Mouse (Mus musculus): ENCODE results near the gene C130026I21Rik.
"Not testable (repeated sequence)": the region's sequence is repeated elsewhere in the genome, so short reads cannot be mapped to it uniquely, and the experiment has no call there.

The C130026I21Rik gene

DNA sequence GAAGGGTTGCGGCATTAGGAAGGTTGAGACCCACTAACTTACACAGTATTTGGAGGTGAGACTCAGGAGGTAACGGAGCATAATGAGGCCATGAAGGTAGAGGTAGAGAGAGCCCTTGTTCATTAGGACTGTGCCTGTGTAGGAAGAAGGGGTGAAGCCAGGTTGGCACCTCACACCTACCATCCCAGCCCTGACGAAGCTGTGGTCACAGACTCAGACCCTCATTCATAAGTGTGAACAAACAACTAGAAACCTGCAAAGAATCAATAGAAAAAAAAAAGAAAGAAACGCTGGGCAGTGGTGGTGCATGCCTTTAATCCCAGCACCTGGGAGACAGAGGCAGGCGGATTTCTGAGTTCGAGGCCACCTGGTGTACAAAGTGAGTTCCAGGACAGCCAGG lies 152.0 kb downstream of the C130026I21Rik start:
- DNase-seq = not testable (repeated sequence)

DNA sequence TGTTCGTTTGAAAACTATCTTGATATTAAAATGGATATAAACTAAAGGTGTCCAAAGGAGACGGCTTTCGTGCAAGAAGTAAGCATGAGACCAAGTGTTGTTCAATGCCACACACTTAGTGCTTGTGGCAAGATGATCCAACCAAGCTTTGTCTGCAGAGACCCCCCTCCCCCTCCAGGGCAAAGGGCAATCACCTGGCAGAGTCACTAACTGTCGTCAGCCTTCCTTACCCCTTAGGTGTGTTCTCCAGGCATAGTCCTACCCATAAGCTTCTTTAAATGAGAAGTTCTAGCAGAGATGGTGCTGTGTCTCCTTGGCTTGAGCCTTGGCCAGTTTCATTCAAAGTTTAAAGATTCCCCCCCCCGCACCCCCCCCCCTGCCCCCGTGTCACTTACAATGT lies 152.8 kb downstream of the C130026I21Rik start:
- DNase-seq = not testable (repeated sequence)

DNA sequence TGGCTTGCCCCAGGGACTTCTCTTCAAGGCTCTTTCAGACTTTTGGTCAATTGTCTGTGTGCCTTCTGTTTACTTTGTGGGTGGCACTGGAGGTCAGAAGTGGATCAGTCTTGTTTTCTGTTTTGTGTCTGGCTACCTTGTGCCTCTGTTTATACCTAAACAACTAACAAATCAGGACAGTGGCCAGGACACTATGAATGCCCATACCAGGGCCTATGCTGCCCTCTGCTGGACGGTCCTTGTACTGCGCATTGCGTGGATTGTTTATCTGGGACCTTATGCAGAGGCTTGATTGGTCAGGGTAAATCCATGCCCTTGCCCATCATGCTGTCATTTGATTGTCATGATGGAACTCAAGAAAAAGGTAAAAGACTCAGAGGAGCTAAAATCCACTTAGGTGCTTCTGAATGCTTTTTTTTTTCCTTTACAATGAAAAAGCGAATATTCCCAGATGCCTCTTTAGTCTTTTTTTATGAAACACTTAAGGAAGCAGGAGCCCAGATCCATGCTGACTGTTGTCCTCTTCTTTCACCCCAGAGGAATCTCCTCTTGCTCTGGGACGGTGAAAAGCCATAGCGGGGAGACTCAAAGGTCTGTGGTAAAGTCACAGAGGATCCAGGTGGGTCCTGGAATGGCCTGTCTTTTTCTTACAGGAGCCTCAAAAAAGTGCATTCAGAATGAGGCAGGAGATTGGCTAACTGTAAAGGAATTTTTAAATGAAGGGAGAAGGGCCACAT lies 155.5 kb downstream of the C130026I21Rik start:
- not testable (repeated sequence) for DNase-seq

DNA sequence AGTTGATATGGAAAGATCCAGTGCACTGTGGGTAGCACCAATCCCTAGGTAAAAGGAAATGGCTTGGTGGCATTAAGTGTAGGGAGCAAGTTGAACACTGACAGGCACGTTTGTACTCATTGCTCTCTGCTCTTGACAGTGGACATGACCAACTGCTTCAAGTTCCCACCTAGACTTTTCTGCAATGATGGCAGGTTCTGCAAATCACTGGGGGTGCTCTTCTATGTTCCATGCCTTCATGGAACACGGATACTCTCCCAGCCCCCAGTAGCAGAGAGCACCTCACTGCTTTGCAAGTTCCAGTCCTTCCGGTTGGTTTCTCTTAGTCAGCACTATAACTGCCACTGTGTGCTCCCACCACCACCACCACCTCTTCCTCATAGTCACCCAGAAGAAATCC lies 156.3 kb downstream of the C130026I21Rik start:
- not testable (repeated sequence) for DNase-seq

DNA sequence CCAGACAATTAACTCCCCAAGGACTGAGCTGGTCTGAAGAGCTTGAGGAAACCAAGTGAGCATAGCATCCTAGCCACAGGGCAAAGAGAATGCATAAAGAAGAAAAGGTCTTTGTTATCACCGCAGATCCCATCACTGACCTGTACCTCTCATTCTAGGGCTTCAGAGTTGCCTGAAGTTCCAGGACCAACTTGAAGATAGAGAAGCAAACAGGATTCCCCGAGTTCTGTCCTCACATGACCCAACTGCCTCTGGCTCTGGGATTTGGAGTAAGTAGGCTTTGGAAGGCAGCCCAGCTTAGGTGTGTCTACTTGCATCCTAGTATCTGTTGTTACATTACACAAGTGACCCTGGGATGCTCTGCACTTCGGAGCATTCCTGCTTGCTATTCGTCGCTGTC lies 157.5 kb downstream of the C130026I21Rik start:
- DNase-seq = not testable (repeated sequence)

- not testable (repeated sequence) for DNase-seq
Observed at GRCm38 (mm10) chr1:85112266-85112665, 158.1 kb downstream of the C130026I21Rik start.

- DNase-seq = not testable (repeated sequence)
Observed at GRCm38 (mm10) chr1:85111572-85111971, 158.8 kb downstream of the C130026I21Rik start.

DNA sequence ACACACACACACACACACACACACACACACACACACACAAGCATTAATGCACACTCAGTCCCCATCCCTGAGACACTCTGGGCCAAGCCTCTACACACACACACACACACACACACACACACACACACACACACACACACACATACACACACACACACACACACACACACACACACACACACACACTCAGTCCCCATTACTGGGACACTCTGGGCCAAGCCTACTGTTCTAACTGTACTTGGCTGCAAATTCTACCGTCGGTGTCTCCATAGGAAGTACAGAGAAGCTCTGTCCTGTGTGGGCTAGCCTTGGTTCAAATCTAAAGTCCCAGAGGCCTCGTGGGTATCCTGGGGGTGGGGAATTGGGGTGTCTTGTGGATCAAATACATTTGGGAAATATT lies 159.5 kb downstream of the C130026I21Rik start:
- not testable (repeated sequence) for DNase-seq

GRCm38 (mm10) chr1:85109753-85110152 lies 160.6 kb downstream of the C130026I21Rik start, which contains the start of gene A530032D15Rik:
TSS of gene A530032D15Rik (minus strand) at chr1:85109853.
- not testable (repeated sequence) for DNase-seq

- DNase-seq = not testable (repeated sequence)
Observed at GRCm38 (mm10) chr1:85106013-85106412, 164.4 kb downstream of the C130026I21Rik start.

DNA sequence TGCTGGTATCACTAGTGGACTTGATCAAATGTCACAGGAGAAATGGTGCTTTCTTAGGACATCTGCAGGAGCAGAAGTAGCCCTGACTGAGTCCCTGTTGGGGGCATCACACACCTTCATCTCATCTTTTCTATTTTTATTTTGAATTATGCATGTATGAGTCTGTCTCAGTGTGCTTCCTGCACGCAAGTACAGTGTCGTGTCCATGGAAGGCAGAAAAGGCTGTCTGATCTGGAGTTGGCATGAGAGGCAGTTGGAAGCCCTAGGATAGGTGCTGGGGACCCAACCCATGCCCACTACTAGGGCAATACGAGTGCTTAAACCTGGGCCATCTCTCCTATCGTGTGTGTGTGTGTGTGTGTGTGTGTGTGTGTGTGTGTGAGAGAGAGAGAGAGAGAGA lies 165.0 kb downstream of the C130026I21Rik start:
- not testable (repeated sequence) for DNase-seq

DNA sequence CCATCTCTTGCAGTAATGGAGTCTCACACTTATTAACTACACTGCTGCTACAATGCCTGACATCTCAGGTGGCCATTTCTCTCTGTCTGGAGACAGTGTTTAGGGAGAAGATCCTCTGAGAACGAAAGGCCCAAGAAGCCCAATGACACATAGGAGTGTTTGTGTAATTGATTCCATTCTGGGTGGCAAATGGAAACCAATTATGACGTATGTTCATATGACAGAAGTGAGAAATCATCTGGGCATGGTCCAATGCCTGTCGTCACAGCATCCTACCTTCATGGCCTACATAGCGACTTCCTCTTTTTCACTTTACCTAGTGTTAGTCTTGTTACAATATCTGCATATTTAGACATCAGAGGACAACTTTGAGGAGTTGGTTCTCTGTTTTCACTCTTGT lies 168.6 kb downstream of the C130026I21Rik start:
- DNase-seq = not testable (repeated sequence)

- not testable (repeated sequence) for DNase-seq
Observed at GRCm38 (mm10) chr1:85099864-85100263, 170.5 kb downstream of the C130026I21Rik start, which contains the start of gene Gm10553. TSS of gene Gm10553 (plus strand) at chr1:85100164.

DNA sequence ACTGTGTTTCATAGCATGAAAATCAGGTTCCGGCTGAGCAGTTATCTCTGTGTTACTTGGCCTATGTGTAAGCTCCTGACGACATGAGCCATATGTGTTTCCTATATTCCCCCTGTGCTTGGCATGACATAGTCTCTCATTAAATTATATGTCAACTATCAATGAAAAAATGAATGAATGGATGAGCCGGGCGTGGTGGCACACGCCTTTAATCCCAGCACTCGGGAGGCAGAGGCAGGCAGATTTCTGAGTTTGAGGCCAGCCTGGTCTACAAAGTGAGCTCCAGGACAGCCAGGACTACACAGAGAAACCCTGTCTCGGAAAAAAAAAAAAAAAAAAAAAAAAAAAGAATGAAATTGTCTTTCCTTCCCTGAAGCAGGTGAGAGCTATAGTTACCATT lies 171.3 kb downstream of the C130026I21Rik start:
- DNase-seq = not testable (repeated sequence)

DNA sequence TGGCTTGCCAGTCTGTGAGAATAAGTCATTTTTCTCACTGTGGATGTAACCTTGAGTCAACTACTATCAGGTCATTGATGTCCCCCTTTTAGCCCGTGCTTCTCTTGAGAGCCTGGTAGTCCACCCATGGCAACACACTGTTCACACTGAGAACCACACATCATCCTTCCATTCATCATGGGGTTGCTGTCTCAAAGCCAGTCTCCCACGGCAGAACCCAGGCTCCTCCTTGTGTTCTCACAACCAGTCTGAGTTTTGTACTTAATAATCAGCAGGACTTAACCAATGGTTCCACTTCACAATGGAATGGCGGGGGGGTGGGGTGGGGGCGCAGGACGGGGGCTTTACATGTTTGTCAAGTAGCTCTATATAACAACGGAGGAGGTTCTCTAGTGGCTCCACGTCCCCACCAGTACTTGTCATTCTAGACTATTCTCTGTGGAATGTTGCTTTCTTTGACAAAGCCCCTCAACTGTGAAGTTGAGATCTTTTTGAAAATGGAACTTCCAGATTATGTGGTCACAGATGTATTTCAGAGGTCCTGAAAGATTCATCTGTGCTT lies 177.3 kb downstream of the C130026I21Rik start:
- not testable (repeated sequence) for DNase-seq

- not testable (repeated sequence) for DNase-seq
Observed at GRCm38 (mm10) chr1:85092169-85092568, 178.2 kb downstream of the C130026I21Rik start.

DNA sequence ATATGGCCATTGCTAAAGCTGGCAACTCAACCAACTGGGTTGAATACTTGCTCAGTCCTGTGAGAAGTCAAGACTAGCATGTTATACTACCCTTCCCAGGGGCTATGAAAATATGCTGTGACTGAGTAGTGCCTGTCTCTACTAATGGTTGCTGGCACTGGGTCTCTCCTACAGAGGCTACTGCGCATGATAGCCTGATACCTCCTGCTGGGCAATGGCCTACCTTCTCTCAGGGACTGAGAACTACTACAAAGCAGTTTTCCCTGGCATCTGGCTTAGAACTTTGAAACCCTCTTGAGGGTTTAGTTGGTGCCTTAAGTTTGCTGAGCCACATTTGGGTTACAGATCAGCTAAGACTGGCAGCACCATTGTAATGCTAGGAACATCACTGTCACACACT lies 184.2 kb downstream of the C130026I21Rik start:
- not testable (repeated sequence) for DNase-seq

DNA sequence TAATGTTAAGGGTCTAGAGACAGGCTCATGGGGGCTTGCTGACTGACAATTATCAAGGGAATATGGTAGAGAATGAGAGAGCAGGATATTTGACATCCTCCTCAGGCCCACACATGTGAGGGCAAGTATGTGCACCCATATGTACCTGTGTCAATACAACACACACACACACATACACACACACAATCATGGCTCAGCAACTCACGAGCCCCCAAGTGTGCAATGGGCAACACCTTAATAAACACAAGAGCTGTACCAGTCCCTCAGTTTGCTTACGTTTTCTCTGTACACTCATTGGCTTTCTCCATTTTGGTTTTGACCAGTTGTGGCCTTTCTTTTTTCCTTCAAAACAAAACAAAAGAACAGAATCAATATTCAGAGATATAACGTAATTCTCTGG lies 185.6 kb downstream of the C130026I21Rik start:
- not testable (repeated sequence) for DNase-seq

- not testable (repeated sequence) for DNase-seq
Observed at GRCm38 (mm10) chr1:85073099-85073498, 197.3 kb downstream of the C130026I21Rik start.

DNA sequence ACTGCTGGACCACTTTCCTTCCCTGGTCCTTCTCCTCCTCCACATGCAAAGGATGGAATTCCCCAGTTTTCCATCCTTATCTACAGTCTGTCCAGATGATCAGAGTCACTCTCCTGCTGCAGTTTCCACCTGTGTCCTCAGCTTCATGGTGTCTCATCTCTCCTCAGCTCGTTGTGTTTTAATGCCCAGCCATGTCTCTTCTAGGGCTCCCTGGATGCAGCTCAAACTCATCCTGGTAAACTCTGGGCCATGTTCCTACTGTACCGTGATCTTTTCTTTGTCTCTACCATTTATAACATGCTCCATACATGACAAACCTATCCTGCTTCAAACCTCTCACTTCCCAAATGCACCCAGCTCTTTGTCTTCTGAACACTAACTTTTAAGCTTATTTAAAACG lies 198.7 kb downstream of the C130026I21Rik start:
- DNase-seq = not testable (repeated sequence)

- not testable (repeated sequence) for DNase-seq
Observed at GRCm38 (mm10) chr1:85035801-85036200, 234.6 kb downstream of the C130026I21Rik start.

- not testable (repeated sequence) for DNase-seq
Observed at GRCm38 (mm10) chr1:85034394-85034793, 236.0 kb downstream of the C130026I21Rik start.

DNA sequence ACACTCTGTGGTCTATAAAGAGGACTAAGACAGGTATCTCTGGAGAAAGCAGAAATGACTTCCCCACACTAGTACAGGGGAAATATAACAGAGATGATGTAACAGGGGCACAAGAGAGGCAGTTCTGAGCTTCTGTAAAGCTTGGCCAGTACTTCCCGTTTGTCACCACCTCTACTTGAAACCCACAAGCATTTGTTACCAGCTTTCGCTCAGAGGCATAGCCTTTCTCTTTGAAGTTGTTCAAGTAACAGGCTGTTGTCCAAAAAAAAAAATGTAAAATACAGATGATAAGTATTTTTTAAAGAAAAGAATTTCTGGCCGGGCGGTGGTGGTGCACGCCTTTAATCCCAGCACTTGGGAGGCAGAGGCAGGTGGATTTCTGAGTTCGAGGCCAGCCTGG lies 236.8 kb downstream of the C130026I21Rik start:
- not testable (repeated sequence) for DNase-seq

DNA sequence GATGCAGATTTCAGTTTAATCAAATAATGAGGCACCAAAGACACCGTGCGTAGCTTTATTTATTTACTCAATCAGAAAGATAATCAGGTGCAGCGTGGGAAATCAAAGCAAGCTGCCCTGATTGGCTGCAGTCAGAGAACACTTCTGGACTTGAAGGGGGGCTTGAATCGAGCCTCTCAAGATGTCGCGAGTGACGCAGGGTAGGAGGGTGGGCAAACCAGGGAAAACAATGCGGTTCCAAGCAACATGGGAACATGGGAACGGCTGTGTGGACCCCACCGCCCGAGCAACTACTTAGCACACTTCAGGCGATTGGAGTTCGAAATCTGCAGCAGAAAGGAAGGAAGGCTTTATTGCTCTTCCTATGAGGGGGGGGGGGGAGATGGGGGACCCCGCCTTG lies 240.2 kb downstream of the C130026I21Rik start:
- DNase-seq = not testable (repeated sequence)
